Mouse (Mus musculus) embryo, embryonic 10.5 days (tissue): ENCODE results near the gene Col9a3.

ENCODE experiments used
- DNase-seq: peaks from one replicate; pipeline ENCODE4 v3.0.0-alpha.2; 2015; ENCODE audit warnings: low spot score

Col9a3 gene

DNA sequence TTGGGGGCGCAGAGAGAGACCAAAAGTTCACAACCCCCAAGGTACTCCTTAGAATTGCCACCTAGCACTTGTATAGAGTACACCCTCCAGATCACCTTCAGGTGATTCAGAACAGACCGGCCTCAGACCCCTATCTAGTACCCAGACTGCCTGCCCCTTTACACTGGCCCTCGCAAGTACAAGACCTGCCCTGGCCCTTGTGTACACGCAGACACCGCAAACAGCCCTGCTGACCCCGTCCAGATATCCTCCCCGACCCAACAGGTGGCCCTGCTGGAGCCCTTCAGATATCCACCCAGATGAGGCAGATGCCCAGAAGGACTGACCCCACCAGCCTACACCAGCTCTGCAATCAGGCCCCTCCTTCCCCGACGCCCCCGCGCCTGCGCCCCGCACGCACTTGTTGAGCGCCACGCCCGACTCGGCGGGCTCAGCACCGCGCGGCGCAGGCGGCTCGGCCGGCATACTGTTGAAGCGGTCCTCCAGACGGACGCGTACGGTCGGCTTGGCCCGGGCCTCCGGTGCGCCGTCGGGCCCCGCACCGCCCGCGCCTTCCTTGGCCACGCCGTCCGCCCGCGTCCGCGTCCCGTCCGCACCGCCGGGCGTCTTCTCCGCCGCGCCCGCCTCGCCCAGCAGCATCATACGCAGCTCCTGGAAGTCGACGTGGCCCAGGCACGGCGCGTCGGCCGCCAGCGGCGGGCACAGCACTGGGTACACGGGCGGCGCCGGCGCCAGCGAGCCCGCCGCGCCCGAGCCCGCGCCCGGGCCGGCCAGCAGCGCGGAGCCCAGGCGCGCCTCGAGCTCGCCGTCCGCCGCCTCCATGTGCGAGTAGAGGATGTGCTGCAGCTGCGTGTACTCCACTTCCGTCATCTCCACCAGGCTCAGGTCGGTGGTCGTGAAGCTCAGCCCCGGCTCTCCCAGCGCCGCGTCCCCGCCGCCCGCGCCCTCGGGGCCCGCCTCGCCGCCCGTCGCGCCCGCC lies 44.3 kb downstream of the Col9a3 start:
- DNase-seq = no peak

GRCm38 (mm10) chr2:180642555-180643260 lies 45.1 kb downstream of the Col9a3 start, which contains the start of gene Tcfl5:
Gene Tcfl5 (minus strand): TSS chr2:180642708.
- DNase-seq = no peak

GRCm38 (mm10) chr2:180643626-180644025 lies 46.0 kb downstream of the Col9a3 start:
- DNase-seq = no peak

DNA sequence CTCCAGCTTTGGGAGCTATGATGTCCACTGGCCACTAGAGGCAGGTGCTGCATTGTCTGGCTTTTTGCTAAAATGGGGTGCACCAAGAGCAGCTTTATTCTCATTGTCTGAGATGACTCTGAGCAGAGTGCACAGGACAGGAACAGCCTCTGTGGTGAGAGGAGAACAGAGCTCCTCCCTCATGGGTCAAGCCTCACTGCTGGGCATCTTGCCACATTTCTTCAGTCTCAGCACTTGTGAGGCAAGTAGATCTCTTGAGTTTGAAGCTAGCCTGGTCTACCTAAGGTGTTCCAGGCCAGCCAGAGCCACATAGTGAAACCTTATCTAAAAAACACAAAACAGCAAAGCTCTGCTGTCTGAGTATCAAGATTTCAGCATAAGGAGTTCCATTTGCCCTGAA lies 49.3 kb downstream of the Col9a3 start:
- no peak for DNase-seq

GRCm38 (mm10) chr2:180654666-180655065 lies 57.1 kb downstream of the Col9a3 start:
- DNase-seq = no peak

GRCm38 (mm10) chr2:180655150-180655549 lies 57.6 kb downstream of the Col9a3 start:
- DNase-seq = no peak

DNA sequence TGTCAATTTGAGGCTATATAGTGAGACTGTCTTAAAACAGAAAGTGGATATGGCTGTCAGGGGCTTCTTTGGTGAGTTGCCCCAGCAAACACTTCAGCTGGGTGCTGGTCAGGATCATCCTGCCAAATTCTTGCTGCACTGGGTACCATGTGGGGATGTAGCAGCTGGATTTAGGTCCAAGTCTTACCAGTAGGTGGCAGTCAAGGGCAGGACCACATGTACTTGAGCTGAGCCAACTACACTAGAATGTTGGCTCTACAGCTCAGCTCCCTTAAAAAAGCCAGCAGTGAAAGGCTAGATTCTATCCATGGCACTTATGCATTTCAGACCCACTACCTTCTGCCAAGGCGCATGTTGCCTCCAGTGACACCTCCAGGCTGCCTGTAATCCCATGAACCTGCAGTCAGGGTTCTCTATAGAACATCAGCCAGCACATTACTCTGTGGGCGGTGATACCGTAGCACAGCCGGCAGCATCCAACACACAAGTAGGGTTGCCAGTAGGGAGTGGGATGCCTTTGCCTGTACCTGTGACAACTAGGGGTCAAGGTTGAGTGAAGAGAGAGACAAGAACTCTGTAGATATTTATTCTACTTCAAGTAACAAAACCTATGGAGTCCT lies 59.9 kb downstream of the Col9a3 start:
- peak; percentile 87 for DNase-seq

- no peak for DNase-seq
Observed at GRCm38 (mm10) chr2:180658381-180658780, 60.8 kb downstream of the Col9a3 start.

DNA sequence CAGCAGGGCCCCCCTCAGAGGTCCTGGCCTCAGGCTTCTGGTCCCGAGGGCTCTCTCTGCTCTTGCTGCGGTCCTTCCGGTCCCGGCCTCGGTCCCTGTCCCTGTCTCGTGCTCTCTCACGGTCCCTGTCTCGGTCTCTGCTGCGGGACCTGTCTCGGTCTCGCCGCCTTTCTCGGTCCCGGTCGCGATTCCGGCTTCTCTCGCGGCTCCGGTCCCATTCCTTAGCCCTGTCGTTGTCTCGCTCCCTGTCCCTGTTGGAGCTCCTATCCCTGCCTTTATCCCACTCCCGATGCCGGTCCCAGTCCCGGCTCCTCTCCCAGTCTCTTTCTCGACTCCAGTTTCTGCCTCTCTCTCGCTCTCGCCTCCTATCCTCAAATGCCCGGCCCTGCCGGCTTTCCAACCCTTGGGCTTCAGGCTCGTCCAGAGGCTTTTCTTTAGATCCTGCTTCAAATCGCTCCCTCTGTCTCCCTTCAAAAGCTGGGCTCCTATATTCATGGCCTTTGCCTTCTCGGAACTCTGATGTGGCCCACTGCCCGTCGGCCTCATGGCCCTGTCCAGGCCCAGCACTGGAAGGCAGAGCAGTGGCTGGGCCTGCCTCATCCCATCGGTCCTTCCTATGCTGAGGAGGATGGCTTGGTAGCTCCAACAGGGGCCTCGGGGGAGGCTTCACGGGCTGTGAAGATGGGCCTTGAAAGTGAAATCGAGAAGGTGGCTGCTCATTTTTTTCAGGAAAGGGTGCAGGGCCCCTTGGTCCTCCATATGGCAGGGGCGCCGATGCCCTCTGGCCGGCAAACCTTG lies 62.0 kb downstream of the Col9a3 start:
- peak; percentile 44 for DNase-seq

DNA sequence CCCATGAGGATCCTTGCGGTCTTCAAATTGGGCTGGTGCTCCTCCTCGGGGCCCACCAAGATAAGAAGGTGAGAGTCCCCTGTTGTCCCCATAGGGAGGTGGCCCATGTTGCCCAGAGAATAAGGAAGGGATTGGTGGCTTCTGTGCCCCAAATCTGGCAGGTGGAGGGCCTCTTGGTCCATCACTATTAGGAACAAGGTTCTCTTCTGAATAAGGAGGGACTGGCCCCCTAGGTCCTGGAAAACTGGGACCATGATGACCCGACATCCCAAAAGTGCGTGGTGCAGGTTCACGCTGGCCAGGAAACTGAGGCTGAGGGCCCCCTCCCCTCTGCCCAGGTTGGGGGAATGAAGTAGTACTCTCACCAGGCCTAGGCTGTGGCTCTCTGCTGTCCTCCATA lies 62.9 kb downstream of the Col9a3 start:
- no peak for DNase-seq

DNA sequence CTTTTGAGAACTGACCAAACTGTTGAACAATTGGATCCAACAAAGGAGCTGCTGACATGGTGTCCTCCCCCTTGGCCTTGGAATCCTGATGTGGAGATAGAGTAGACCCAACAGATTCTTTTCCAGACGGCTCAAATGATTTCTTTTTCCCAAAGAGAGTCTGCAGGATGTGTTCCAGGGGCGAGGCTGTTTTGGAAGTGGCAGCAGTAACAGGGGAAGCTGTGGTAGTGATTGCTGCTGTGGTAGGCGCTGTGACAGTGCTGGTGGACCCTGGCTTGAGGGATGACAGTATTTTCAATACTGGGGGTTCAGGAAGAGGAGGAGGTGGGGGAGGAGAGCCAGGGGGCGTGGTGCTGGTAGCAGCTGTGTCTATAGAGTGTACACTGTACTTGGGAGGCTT lies 64.4 kb downstream of the Col9a3 start:
- DNase-seq = no peak
